Mouse (Mus musculus) bone marrow, adult 2 months (tissue): Measurements from ENCODE around the gene 2210011C24Rik.

ENCODE experiments used
- CTCF ChIP-seq: fragments of 200-500 bp; IDR thresholded peaks from 2 replicates; pipeline ENCODE4 v1.5.1; 2011; ENCODE audit warnings: low read length, control low read depth; ENCODE audit not compliant: control insufficient read depth, insufficient read depth
- POLR2A ChIP-seq: fragments of 200-500 bp; IDR thresholded peaks from 2 replicates; pipeline ENCODE4 v1.6.1; 2011; ENCODE audit warnings: low read depth, mild to moderate bottlenecking, control low read depth, low read length, borderline replicate concordance; ENCODE audit not compliant: control insufficient read depth

DNA sequence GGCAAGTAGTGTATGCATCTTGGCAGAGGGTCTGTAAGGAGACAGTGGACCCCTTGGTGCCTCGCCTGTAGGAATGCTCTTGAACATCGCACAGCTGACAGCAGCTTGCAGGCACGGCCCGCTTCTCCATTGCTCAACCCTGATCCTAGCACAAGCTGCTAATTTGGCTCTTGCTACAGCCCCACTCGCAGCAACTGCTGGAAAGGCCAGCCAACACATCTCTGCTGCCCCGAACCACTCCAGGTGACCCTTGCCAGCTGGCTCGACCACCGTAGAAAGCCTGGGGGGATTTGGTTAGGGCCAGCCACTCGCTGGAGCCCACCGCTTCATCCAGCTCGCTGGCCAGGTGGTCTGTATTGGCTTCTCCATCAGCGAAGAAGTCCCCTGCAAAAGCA is 31.0 kb upstream of the 2210011C24Rik start:
- no peak for TF ChIP-seq POLR2A
- no peak for TF ChIP-seq CTCF
